Mouse (Mus musculus): ENCODE results near the gene Stx16. TPM values are rescaled to one million over a fixed set of nuclear protein-coding genes. Genes with fewer than 3 reads are reported as not detected.

The Stx16 gene
- polyA plus RNA-seq, 1 experiment from 2014 or later, result 9.2 TPM

- Histone ChIP-seq H3K9ac (ENCODE audit: low read length) (no peak overlapping the region), H3K27ac (ENCODE audit: low read depth) (no peak overlapping the region)
- WGBS, result 11% methylated on average over 20 of the region's 21 CpGs
Measured at GRCm38 (mm10) chr2:174126522-174127375, 50.6 kb downstream of the Stx16 start.

GRCm38 (mm10) chr2:174127376-174127713 lies 51.2 kb downstream of the Stx16 start:
- H3K36me3 ChIP-seq (ENCODE audit: control insufficient read depth, insufficient read depth, low read length), result peaks cover 18% of the 10 kb centered on the region
- no peak; the same call in 1 of the 2 replicates for ATAC-seq (replicated peaks; ENCODE audit: low FRiP score, low TSS enrichment, low read depth)
- H3K4me3 ChIP-seq (ENCODE audit: low read depth, low read length), result no peak overlapping the region
- no peaks in the 10 kb centered on the region for H3K27me3 ChIP-seq (replicated peaks; ENCODE audit: control insufficient read depth, insufficient read depth, low read length)
- H3K4me1 ChIP-seq (replicated peaks; ENCODE audit: control insufficient read depth, insufficient read depth, low read length), result peaks cover 11% of the 10 kb centered on the region; the same call in 1 of the 2 replicates
- no peaks in the 10 kb centered on the region for H3K9me3 ChIP-seq (ENCODE audit: control insufficient read depth, low read length)
- no peak overlapping the region for H3K9ac ChIP-seq (ENCODE audit: low read length)
- DNase-seq (ENCODE audit: low spot score), result no peak
- H3K27ac ChIP-seq (ENCODE audit: low read depth), result no peak overlapping the region
- peak overlapping the region; percentile 31 for H3K4me2 ChIP-seq (ENCODE audit: low read length)
- 35% methylated on average over 6 of the region's 6 CpGs for whole genome bisulfite sequencing

More at GRCm38 (mm10) chr2:174126522-174127375, 50.6 kb downstream of the Stx16 start:
- peak overlapping the region; percentile 31 for H3K4me2 ChIP-seq (ENCODE audit: low read length)
- H3K4me3 ChIP-seq (ENCODE audit: low read depth, low read length), result no peak overlapping the region
- peak; percentile 64 for DNase-seq (ENCODE audit: low spot score)
- peaks cover 11% of the 10 kb centered on the region; the same call in 1 of the 2 replicates for H3K4me1 ChIP-seq (replicated peaks; ENCODE audit: control insufficient read depth, insufficient read depth, low read length)
- H3K9me3 ChIP-seq (ENCODE audit: control insufficient read depth, low read length), result no peaks in the 10 kb centered on the region
- H3K27me3 ChIP-seq (replicated peaks; ENCODE audit: control insufficient read depth, insufficient read depth, low read length), result no peaks in the 10 kb centered on the region
- peak; percentile 66 for ATAC-seq (replicated peaks; ENCODE audit: low FRiP score, low TSS enrichment, low read depth)
- peaks cover 23% of the 10 kb centered on the region for H3K36me3 ChIP-seq (ENCODE audit: control insufficient read depth, insufficient read depth, low read length)

GRCm38 (mm10) chr2:174128926-174129325 lies 52.8 kb downstream of the Stx16 start:
- H3K4me3 ChIP-seq (ENCODE audit: low read depth, low read length), result no peak overlapping the region
- H3K9me3 ChIP-seq (ENCODE audit: control insufficient read depth, low read length), result no peaks in the 10 kb centered on the region
- H3K9ac ChIP-seq (ENCODE audit: low read length), result no peak overlapping the region
- no peak overlapping the region for H3K27ac ChIP-seq (ENCODE audit: low read depth)
- peaks cover 11% of the 10 kb centered on the region; the same call in 1 of the 2 replicates for H3K4me1 ChIP-seq (replicated peaks; ENCODE audit: control insufficient read depth, insufficient read depth, low read length)
- ATAC-seq (replicated peaks; ENCODE audit: low FRiP score, low TSS enrichment, low read depth), result no peak
- no peak overlapping the region for H3K4me2 ChIP-seq (ENCODE audit: low read length)
- DNase-seq (ENCODE audit: low spot score), result no peak
- WGBS, result 83% methylated on average over 6 of the region's 6 CpGs
- no peaks in the 10 kb centered on the region for H3K27me3 ChIP-seq (replicated peaks; ENCODE audit: control insufficient read depth, insufficient read depth, low read length)
- peaks cover 4% of the 10 kb centered on the region for H3K36me3 ChIP-seq (ENCODE audit: control insufficient read depth, insufficient read depth, low read length)

GRCm38 (mm10) chr2:174130468-174131097 lies 54.5 kb downstream of the Stx16 start:
- Histone ChIP-seq H3K4me2 (ENCODE audit: low read length) (no peak overlapping the region), H3K4me1 (replicated peaks; ENCODE audit: control insufficient read depth, insufficient read depth, low read length) (peaks cover 11% of the 10 kb centered on the region; the same call in 1 of the 2 replicates), H3K9ac (ENCODE audit: low read length) (no peak overlapping the region), H3K27ac (ENCODE audit: low read depth) (no peak overlapping the region), H3K4me3 (ENCODE audit: low read depth, low read length) (no peak overlapping the region), H3K27me3 (replicated peaks; ENCODE audit: control insufficient read depth, insufficient read depth, low read length) (no peaks in the 10 kb centered on the region), H3K36me3 (ENCODE audit: control insufficient read depth, insufficient read depth, low read length) (no peaks in the 10 kb centered on the region), H3K9me3 (ENCODE audit: control insufficient read depth, low read length) (no peaks in the 10 kb centered on the region)
- ATAC-seq (replicated peaks; ENCODE audit: low FRiP score, low TSS enrichment, low read depth), result no peak
- 74% methylated on average over 8 of the region's 8 CpGs for WGBS
- no peak for DNase-seq (ENCODE audit: low spot score)

- Histone ChIP-seq H3K27ac (ENCODE audit: low read depth) (no peak overlapping the region), H3K27me3 (replicated peaks; ENCODE audit: control insufficient read depth, insufficient read depth, low read length) (no peaks in the 10 kb centered on the region), H3K9me3 (ENCODE audit: control insufficient read depth, low read length) (no peaks in the 10 kb centered on the region), H3K9ac (ENCODE audit: low read length) (no peak overlapping the region), H3K4me2 (ENCODE audit: low read length) (no peak overlapping the region), H3K4me1 (replicated peaks; ENCODE audit: control insufficient read depth, insufficient read depth, low read length) (no peaks in the 10 kb centered on the region), H3K36me3 (ENCODE audit: control insufficient read depth, insufficient read depth, low read length) (no peaks in the 10 kb centered on the region), H3K4me3 (ENCODE audit: low read depth, low read length) (no peak overlapping the region)
- ATAC-seq (replicated peaks; ENCODE audit: low FRiP score, low TSS enrichment, low read depth) (no peak), DNase-seq (ENCODE audit: low spot score) (no peak)
- 73% methylated on average over 8 of the region's 8 CpGs for WGBS
Measured at GRCm38 (mm10) chr2:174132413-174132969, 56.4 kb downstream of the Stx16 start.

Other genes with a start within 250 kb of the Stx16 start
- gene Npepl1, start 34.0 kb downstream of the Stx16 start, polyA plus RNA-seq (2014; fragmentation: Nextera tagmentation; extraction: Ambion mirVana), result 55.6 and 59.9 TPM in 2 replicates
- 1,658 and 1,793 TPM in 2 replicates for gene Gnas, start 208.0 kb downstream of the Stx16 start, polyA plus RNA-seq (2014; fragmentation: Nextera tagmentation; extraction: Ambion mirVana)

Measured in intestine, embryonic 14.5 days (tissue).